ENCODE assay signal across 9 mouse cellular contexts in the genomic region with DNA sequence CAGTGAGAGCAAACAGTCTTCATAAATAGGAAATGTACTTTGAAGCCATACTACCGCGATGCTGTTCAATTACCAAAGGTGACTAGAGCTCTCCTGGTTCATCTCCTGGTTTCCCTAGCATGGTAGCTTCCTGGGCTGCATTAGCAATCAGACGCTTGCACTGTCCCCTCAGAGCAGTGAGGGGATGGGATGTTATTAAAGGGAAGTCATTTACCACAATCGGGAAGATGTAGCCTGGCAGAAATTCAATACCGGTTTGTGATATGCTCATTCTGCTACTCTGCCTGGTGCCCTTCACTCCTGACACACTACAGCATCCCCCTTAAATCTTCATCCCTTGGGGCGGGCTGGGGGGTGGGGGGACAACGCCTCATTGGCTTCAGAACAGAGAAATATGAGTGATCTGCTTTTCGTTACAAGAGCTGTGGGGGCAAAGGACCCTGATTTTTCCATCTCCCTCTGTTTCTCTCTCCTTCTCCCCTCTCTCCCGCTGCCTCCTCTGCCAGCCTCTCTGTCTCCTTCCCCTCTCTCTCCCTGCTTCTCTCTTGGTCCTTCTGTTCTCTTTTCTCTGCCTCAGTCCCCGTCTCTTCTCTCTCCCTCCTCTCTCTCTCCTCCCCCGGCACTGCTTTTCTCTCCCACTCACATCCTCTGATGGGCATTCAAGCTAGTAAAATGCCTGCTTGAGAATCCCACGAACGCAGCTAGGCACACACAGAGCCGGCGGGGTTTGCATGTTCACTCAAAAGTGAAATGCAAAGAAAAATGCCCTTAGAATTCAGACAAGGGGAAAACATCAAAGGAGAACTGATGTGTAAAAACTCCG. TPM values are rescaled to one million over a fixed set of nuclear protein-coding genes. Genes with fewer than 3 reads are reported as not detected.
DNase-seq lines count a peak whose midpoint lies in the region; ATAC-seq lines count a peak whose summit lies in the region.
"Had no signal": no experiment of that assay in that cellular context is flagged by ENCODE, and none has a peak within 500 bp of the region (broad histone marks: within the 10 kb centered on the region; RNA-seq: fewer than 3 reads in every experiment).

No protein-coding gene starts in this region.

- no peaks in the 10 kb centered on the region for H3K9me3 ChIP-seq in heart, embryonic 16.5 days (replicated peaks; ENCODE audit: control insufficient read depth, low read length)
- no peaks in the 10 kb centered on the region for H3K9me3 ChIP-seq in forebrain, embryonic 15.5 days
- no peaks in the 10 kb centered on the region for H3K9me3 ChIP-seq in midbrain, embryonic 15.5 days

- H3K4me3 ChIP-seq in heart, embryonic 16.5 days (ENCODE audit: low read length): peak overlapping the region; percentile 59
- H3K4me3 ChIP-seq in forebrain, embryonic 15.5 days: peak overlapping the region; percentile 55
- peak overlapping the region; percentile 53 for H3K4me3 ChIP-seq in midbrain, embryonic 15.5 days

- peaks cover 6% of the 10 kb centered on the region for H3K4me1 ChIP-seq in heart, embryonic 16.5 days (ENCODE audit: control insufficient read depth, insufficient read depth, low read length)
- H3K4me1 ChIP-seq in forebrain, embryonic 15.5 days: peaks cover 21% of the 10 kb centered on the region
- peaks cover 24% of the 10 kb centered on the region for H3K4me1 ChIP-seq in midbrain, embryonic 15.5 days

- no peaks in the 10 kb centered on the region for H3K36me3 ChIP-seq in heart, embryonic 16.5 days (ENCODE audit: control insufficient read depth, insufficient read depth)
- H3K36me3 ChIP-seq in forebrain, embryonic 15.5 days: no peaks in the 10 kb centered on the region
- no peaks in the 10 kb centered on the region for H3K36me3 ChIP-seq in midbrain, embryonic 15.5 days (replicated peaks)

- no peak for DNase-seq in heart, adult 8-10 months (ENCODE audit: low spot score)
- peak; percentile 89 for DNase-seq in brain, adult 2 months (ENCODE audit: low read depth, low spot score)
- peak; percentile 42 to 44 for DNase-seq in layer of hippocampus, postnatal 36 days
- DNase-seq in gastrocnemius, postnatal 25 days: no peak

- WGBS in heart, embryonic 16.5 days: 27% methylated on average over 16 of the region's 16 CpGs
- WGBS in forebrain, embryonic 15.5 days: 6% methylated on average over 16 of the region's 16 CpGs
- 8% methylated on average over 16 of the region's 16 CpGs for WGBS in midbrain, embryonic 15.5 days

- H3K27ac ChIP-seq in heart, embryonic 16.5 days (ENCODE audit: low read length): no peak overlapping the region
- peak overlapping the region; percentile 90 for H3K27ac ChIP-seq in forebrain, embryonic 15.5 days (replicated peaks)
- peak overlapping the region; percentile 91 for H3K27ac ChIP-seq in midbrain, embryonic 15.5 days
- H3K27ac ChIP-seq: macrophage had no signal

- ATAC-seq in heart, embryonic 16.5 days (replicated peaks; ENCODE audit: extremely low read depth, insufficient read depth, low FRiP score): no peak
- ATAC-seq in forebrain, embryonic 15.5 days (replicated peaks): peak; percentile 54
- ATAC-seq in midbrain, embryonic 15.5 days (replicated peaks): peak; percentile 72
- no peak for ATAC-seq in erythroid progenitor cell, adult 5-6 weeks (replicated peaks; ENCODE audit: low FRiP score, poor library complexity, severe bottlenecking)

- H3K27me3 ChIP-seq in heart, embryonic 16.5 days (ENCODE audit: control insufficient read depth, insufficient read depth, low read length): no peaks in the 10 kb centered on the region
- no peaks in the 10 kb centered on the region for H3K27me3 ChIP-seq in forebrain, embryonic 15.5 days
- H3K27me3 ChIP-seq in midbrain, embryonic 15.5 days (replicated peaks): no peaks in the 10 kb centered on the region

- peak overlapping the region; percentile 55 for H3K9ac ChIP-seq in heart, embryonic 16.5 days (ENCODE audit: low read length)
- H3K9ac ChIP-seq in forebrain, embryonic 15.5 days (replicated peaks): peak overlapping the region; percentile 82
- H3K9ac ChIP-seq in midbrain, embryonic 15.5 days: peak overlapping the region; percentile 68

- peak overlapping the region; percentile 69 for H3K4me2 ChIP-seq in heart, embryonic 16.5 days (ENCODE audit: low read depth, low read length)
- peak overlapping the region; percentile 62 for H3K4me2 ChIP-seq in forebrain, embryonic 15.5 days (replicated peaks)
- peak overlapping the region; percentile 54 for H3K4me2 ChIP-seq in midbrain, embryonic 15.5 days

RNA-seq across cellular contexts. Expression of gene Lrrn3, which starts 1.3 kb away (rescaled TPM):
- 3.3 and 4.5 TPM in 2 replicates for polyA plus RNA-seq in heart, embryonic 16.5 days (2015; fragmentation: Nextera tagmentation; extraction: Ambion mirVana)
- under 1 TPM; 0.11 to 0.52 (median 0.30) TPM for total RNA-seq in heart, adult 8-10 months (2022)
- 73.4 and 76.1 TPM in 2 replicates for polyA plus RNA-seq in forebrain, embryonic 15.5 days (2015; fragmentation: Nextera tagmentation; extraction: Ambion mirVana)
- 10 to 100 TPM; 68.1 to 69.4 TPM for total RNA-seq in layer of hippocampus, postnatal 36 days (2021)
- 95.8 and 105 TPM in 2 replicates for polyA plus RNA-seq in midbrain, embryonic 15.5 days (2015; fragmentation: Nextera tagmentation; extraction: Ambion mirVana)
- 0.36 TPM in 1 of 2 replicates, not detected in the other for total RNA-seq in erythroid progenitor cell, adult 5-6 weeks (2015; ENCODE audit: low replicate concordance)
- total RNA-seq in erythroid progenitor cell, adult 5-6 weeks (2017; ENCODE audit: low replicate concordance): 0.30 and 0.51 TPM in 2 replicates
- total RNA-seq in gastrocnemius, postnatal 25 days (2021): under 1 TPM; 0.19 to 0.20 TPM

Comparison
In these comparisons a context has a peak if more than half of its experiments do, and no peak if none do; other contexts are left out.
1. ATAC-seq: peak in forebrain, embryonic 15.5 days (single experiment) and midbrain, embryonic 15.5 days (single experiment); none in heart, embryonic 16.5 days (single experiment) and erythroid progenitor cell, adult 5-6 weeks (single experiment).
2. DNase-seq: peak in brain, adult 2 months (single experiment) and layer of hippocampus, postnatal 36 days (2 of 2); none in heart, adult 8-10 months (single experiment) and gastrocnemius, postnatal 25 days (single experiment).
3. RNA of gene Lrrn3, which starts 1.3 kb away (total RNA-seq): 68.1 to 69.4 TPM in layer of hippocampus, postnatal 36 days; 0.11 to 0.52 TPM in heart, adult 8-10 months, 0.30 to 0.51 TPM in erythroid progenitor cell, adult 5-6 weeks and 0.19 to 0.20 TPM in gastrocnemius, postnatal 25 days; every median in the first group is over 10 times any median in the second.
4. Peak in every context shown above with its lines, with median percentiles within 50 percentile points of each other: H3K4me2 ChIP-seq, H3K4me3 ChIP-seq and H3K9ac ChIP-seq.